Mouse (Mus musculus) cortical plate, adult 2 months (tissue): ENCODE data around the gene AC124502.3.

Source experiments
- CTCF ChIP-seq: fragments of 200-500 bp; IDR thresholded peaks from 2 replicates; pipeline ENCODE4 v1.5.1; 2011; ENCODE audit warnings: mild to moderate bottlenecking, control low read depth, low read length; ENCODE audit not compliant: insufficient read depth; ENCODE audit errors: extremely low read depth
- POLR2A ChIP-seq: fragments of 200-500 bp; IDR thresholded peaks from 2 replicates; pipeline ENCODE4 v1.6.1; 2011; ENCODE audit warnings: mild to moderate bottlenecking, low read length, control low read depth; ENCODE audit not compliant: insufficient read depth; ENCODE audit errors: extremely low read depth

DNA sequence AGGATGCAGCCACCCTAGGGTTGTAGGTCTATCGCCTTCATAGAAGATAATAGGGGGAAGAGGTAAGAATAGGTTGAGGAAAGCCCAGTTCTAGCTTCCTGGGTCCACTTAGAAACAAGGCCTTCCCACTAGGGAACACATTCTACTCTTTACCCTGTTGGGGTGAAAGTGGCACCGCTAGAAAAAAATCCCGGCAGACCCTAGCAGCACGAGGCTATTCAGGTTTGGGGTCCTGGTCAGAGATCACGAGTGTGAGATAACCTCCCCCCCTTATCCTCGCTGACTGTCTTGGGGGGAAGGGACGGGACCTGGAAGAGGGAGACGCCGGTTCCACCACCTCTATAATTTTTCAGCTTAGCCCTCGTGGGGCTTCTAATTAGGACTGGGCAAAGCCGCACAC lies 32.4 kb downstream of the AC124502.3 start:
- no peak for TF ChIP-seq POLR2A
- no peak for TF ChIP-seq CTCF
